Mouse (Mus musculus) Patski (cell line): ENCODE results near the gene Cdkn2b. TPM values are rescaled to one million over a fixed set of nuclear protein-coding genes. Genes with fewer than 3 reads are reported as not detected.
A peak's percentile ranks its signal among the peaks of the same experiment; 100 is the strongest.

ENCODE experiments used
- ATAC-seq: fragments of 100-300 bp; one replicate; pipeline ENCODE4 v1.8.0; 2021
- CTCF ChIA-PET: fragments of 350-600 bp; sonication (Branson Sonifier 250); formaldehyde crosslinking; loops from one replicate; lab custom pipeline; 2022; ENCODE audit warnings: inconsistent platforms; lab: Charles Lee
- POLR2A ChIA-PET: fragments of 350-600 bp; sonication (Branson Sonifier 250); formaldehyde crosslinking; loops from one replicate; lab custom pipeline; 2022; ENCODE audit warnings: antibody characterized with exemption, inconsistent platforms; lab: Charles Lee
- DNase-seq: peaks from one replicate; pipeline ENCODE4 v3.0.0-alpha.2; 2011; ENCODE audit warnings: low read depth, low spot score
- H3K27me3 ChIP-seq: fragments of 371-371 bp; one replicate; pipeline ENCODE4 v1.5.1; 2021
- CTCF ChIP-seq: fragments of 100-300 bp; IDR thresholded peaks from one replicate; pipeline ENCODE4 v1.5.1; 2021
- in situ Hi-C: fragments of 300-500 bp; cut with MboI; formaldehyde crosslinking; loops from 3 replicates; pipeline ENCODE4 v1.11.1; 2018; ENCODE audit warnings: low pct_unique_long_range_greater_than_20kb, mixed read lengths
- polyA plus RNA-seq: library from polyadenylated mRNA; unstranded; gene quantifications from one replicate; pipeline ENCODE4 v1.2.3, GENCODE M21; 2021

The Cdkn2b gene
- polyA plus RNA-seq, 1 experiment from 2014 or later: 17.7 TPM

- in situ Hi-C loops: loop anchor here (25.0 kb wide), 2 partner anchors 132 to 218 kb away; no protein-coding TSS in a partner anchor
- ChIA-PET CTCF (interaction anchor here (1.1 to 3.8 kb wide), 7 partner anchors 11 to 152 kb away, joined by 3 to 11 read pairs (median 4); partner anchors contain the start of gene Cdkn2b), POLR2A (interaction anchor here (0.6 to 1.5 kb wide), 3 partner anchors 14 to 307 kb away, joined by 3 read pairs; no protein-coding TSS in a partner anchor)
- DNase-seq: peak; percentile 31
- ATAC-seq: peak; percentile 94
- peak; percentile 99 for TF ChIP-seq CTCF
- no peaks in the 10 kb centered on the region for H3K27me3 ChIP-seq
These were observed 16.1 kb downstream of the Cdkn2b start, which contains the start of gene Cdkn2a for GRCm38 (mm10) chr4:89294486-89295440. Gene Cdkn2a, minus strand, starts transcription at chr4:89294653.

GRCm38 (mm10) chr4:89294091-89294485, 16.8 kb downstream of the Cdkn2b start:
- H3K27me3 ChIP-seq: no peaks in the 10 kb centered on the region
- TF ChIP-seq CTCF: no peak
- POLR2A ChIA-PET: interaction anchor here (0.6 to 1.5 kb wide), 2 partner anchors 14 to 306 kb away, joined by 3 read pairs; no protein-coding TSS in a partner anchor
- no peak for ATAC-seq
- DNase-seq: no peak
- CTCF ChIA-PET: interaction anchor here (1.5 to 3.8 kb wide), 3 partner anchors 15 to 149 kb away, joined by 4 to 11 read pairs (median 6); no protein-coding TSS in a partner anchor
- in situ Hi-C loops: loop anchor here (25.0 kb wide), 2 partner anchors 132 to 218 kb away; no protein-coding TSS in a partner anchor

GRCm38 (mm10) chr4:89293516-89293915, 17.3 kb downstream of the Cdkn2b start:
- ChIA-PET CTCF (interaction anchor here (3.8 kb wide), 1 partner anchor 148 kb away, joined by 11 read pairs; no protein-coding TSS in a partner anchor), POLR2A (interaction anchor here (0.6 kb wide), 1 partner anchor 305 kb away, joined by 3 read pairs; no protein-coding TSS in a partner anchor)
- in situ Hi-C loops: loop anchor here (25.0 kb wide), 2 partner anchors 131 to 219 kb away; no protein-coding TSS in a partner anchor
- no peak for TF ChIP-seq CTCF
- no peaks in the 10 kb centered on the region for H3K27me3 ChIP-seq
- ATAC-seq (no peak), DNase-seq (no peak)

GRCm38 (mm10) chr4:89289028-89289427, 21.8 kb downstream of the Cdkn2b start:
- CTCF ChIA-PET: interaction anchor here (1.1 to 1.8 kb wide), 2 partner anchors 144 to 424 kb away, joined by 3 to 7 read pairs; no protein-coding TSS in a partner anchor
- H3K27me3 ChIP-seq: no peaks in the 10 kb centered on the region
- DNase-seq: no peak
- TF ChIP-seq CTCF: no peak
- POLR2A ChIA-PET: no interaction called here
- in situ Hi-C loops: loop anchor here (25.0 kb wide), 2 partner anchors 127 to 223 kb away; no protein-coding TSS in a partner anchor
- no peak for ATAC-seq

- POLR2A ChIA-PET: no interaction called here
- CTCF ChIA-PET: no interaction called here
- in situ Hi-C loops: loop anchor here (25.0 kb wide), 2 partner anchors 124 to 226 kb away; no protein-coding TSS in a partner anchor
- no peaks in the 10 kb centered on the region for H3K27me3 ChIP-seq
- ATAC-seq (no peak), DNase-seq (no peak)
- no peak for TF ChIP-seq CTCF
These were observed 24.3 kb downstream of the Cdkn2b start for GRCm38 (mm10) chr4:89286566-89286965.

GRCm38 (mm10) chr4:89285688-89286087, 25.2 kb downstream of the Cdkn2b start:
- H3K27me3 ChIP-seq: no peaks in the 10 kb centered on the region
- ChIA-PET POLR2A (no interaction called here), CTCF (no interaction called here)
- in situ Hi-C loops: loop anchor here (25.0 kb wide), 2 partner anchors 123 to 227 kb away; no protein-coding TSS in a partner anchor
- TF ChIP-seq CTCF: no peak
- ATAC-seq (no peak), DNase-seq (no peak)

- H3K27me3 ChIP-seq: no peaks in the 10 kb centered on the region
- ChIA-PET CTCF (no interaction called here), POLR2A (no interaction called here)
- TF ChIP-seq CTCF: no peak
- no peak for DNase-seq
- ATAC-seq: no peak
- in situ Hi-C loops: loop anchor here (25.0 kb wide), 2 partner anchors 120 to 230 kb away; no protein-coding TSS in a partner anchor
These were observed 28.2 kb downstream of the Cdkn2b start for GRCm38 (mm10) chr4:89282661-89283060.

GRCm38 (mm10) chr4:89282036-89282566, 28.7 kb downstream of the Cdkn2b start:
- ChIA-PET CTCF (interaction anchor here (0.7 kb wide), 1 partner anchor 9 kb away, joined by 4 read pairs; no protein-coding TSS in a partner anchor), POLR2A (no interaction called here)
- ATAC-seq (no peak), DNase-seq (no peak)
- in situ Hi-C loops: loop anchor here (25.0 kb wide), 2 partner anchors 120 to 230 kb away; no protein-coding TSS in a partner anchor
- no peaks in the 10 kb centered on the region for H3K27me3 ChIP-seq
- no peak for TF ChIP-seq CTCF

- ChIA-PET CTCF (interaction anchor here (0.7 kb wide), 1 partner anchor 10 kb away, joined by 4 read pairs; no protein-coding TSS in a partner anchor), POLR2A (no interaction called here)
- ATAC-seq: no peak
- H3K27me3 ChIP-seq: no peaks in the 10 kb centered on the region
- TF ChIP-seq CTCF: no peak
- in situ Hi-C loops: loop anchor here (25.0 kb wide), 2 partner anchors 119 to 231 kb away; no protein-coding TSS in a partner anchor
- DNase-seq: no peak
These were observed 29.6 kb downstream of the Cdkn2b start for GRCm38 (mm10) chr4:89281236-89281635.

GRCm38 (mm10) chr4:89279641-89280040, 31.2 kb downstream of the Cdkn2b start:
- CTCF ChIA-PET: no interaction called here
- in situ Hi-C loops: loop anchor here (25.0 kb wide), 2 partner anchors 117 to 233 kb away; no protein-coding TSS in a partner anchor
- ATAC-seq (no peak), DNase-seq (no peak)
- POLR2A ChIA-PET: no interaction called here
- no peaks in the 10 kb centered on the region for H3K27me3 ChIP-seq
- TF ChIP-seq CTCF: no peak
